Mouse (Mus musculus) kidney, adult 11 months (tissue): ENCODE measurements at regions not wholly inside any gene's neighbourhood (a gene's known extent, or its start where the extent isn't known, plus 50 kb on each side); places are given as distances from the start of the nearest gene placed in this dataset.

Experiments used
- DNase-seq: peaks from one replicate; pipeline ENCODE4 v3.0.0; 2022

DNA sequence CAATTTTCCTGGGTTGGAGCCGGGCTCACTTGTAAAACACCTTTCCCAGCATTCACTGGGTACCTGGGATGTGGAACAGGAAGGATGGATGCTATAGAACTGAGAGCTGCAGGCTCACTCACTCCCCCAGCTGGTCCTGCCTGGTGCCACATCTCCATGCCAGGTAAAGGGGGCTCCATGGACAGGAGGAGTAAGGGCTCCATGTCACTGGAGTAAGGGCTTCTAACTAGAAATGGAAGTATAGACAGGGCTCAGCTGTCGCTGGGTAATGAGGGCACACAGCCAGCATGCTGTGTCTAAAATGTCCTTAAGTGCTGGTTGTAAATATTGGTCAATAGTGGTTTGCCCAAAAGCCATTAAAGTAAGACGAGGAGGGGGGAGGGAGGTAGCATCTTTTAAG lies 99.4 kb upstream of the Gpr12 start:
- no peak for DNase-seq

DNA sequence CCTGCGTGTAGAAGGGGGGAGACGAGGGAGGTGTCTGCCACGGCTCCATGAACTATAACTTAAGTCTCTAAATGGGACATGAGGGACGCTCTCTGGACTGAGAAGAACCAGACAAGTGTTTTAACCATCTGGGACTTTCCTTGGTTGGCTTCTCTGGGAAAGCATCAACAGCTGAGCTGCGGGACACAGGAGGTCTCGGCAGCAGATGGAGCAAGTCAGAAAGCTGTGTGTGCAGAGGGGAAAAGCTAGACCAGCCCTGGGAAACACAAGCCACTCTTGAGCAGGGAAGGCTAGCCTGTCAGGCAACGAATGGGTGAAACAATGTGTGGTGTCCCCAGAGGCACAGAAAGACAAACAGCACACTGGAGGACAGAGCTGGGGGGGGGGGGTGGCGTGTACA lies 98.5 kb upstream of the Gpr12 start:
- DNase-seq = no peak

DNA sequence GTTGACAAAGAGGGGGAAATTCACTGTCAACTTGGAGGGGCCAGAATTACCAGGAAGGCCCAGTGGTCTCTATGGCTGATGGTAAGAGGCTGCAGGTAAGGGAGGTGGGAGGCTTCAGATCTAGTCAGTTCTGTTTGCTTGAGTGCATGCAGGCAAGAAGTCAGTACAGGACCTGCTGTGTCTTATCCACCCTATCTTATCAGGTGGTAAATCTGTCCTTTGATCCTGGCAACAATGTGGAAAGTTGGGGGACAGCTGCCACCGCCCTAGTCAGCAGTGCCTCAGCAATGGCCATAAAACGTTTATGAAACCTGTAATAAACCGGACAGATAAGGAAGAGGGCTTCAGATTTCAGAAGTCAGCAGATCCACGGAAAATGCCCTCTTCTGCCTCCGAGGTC lies 97.9 kb upstream of the Gpr12 start:
- DNase-seq = no peak

DNA sequence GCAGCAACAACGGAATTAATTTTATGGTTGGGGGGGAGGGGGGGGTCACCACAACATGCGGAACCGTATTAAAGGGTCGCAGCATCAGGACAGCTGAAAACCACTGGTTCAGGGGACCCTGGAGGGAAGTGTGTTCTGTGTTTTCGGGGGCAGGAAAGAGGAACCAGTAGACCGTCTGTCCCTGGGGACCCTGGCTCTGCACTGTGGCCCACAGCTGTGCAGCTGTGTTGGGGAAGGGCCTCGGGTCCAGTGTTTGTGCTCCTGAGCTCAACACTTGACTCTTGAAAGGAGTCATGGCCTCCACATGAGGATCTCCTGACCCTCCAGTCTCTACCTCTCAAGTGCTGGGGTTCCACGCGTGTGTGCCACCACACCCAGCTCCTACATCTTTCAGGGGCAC lies 96.5 kb upstream of the Gpr12 start:
- no peak for DNase-seq

DNA sequence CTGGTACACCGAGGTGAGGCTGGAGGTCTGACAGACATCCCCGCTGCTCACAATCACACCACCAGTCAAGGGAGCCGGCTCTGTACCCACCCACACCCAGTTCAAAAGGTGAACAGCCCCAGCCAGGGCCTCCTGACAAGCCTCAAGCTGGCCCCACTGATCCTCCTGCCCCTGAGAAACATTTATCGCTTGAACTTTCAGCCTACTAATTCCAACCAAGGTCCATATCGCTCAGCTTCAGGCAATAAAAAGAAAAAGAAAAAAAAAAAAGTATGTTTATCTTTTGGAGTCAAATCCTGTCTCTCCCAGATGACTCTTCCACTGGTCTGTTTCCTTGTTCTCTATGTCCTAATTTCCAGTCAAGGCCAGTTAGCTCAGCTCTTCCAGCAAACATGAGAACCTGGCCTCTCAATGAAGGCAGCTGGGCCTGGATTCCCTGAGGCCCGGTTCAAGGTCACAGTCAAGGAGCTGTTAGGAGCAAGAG lies 94.2 kb upstream of the Gpr12 start:
- DNase-seq = no peak

DNA sequence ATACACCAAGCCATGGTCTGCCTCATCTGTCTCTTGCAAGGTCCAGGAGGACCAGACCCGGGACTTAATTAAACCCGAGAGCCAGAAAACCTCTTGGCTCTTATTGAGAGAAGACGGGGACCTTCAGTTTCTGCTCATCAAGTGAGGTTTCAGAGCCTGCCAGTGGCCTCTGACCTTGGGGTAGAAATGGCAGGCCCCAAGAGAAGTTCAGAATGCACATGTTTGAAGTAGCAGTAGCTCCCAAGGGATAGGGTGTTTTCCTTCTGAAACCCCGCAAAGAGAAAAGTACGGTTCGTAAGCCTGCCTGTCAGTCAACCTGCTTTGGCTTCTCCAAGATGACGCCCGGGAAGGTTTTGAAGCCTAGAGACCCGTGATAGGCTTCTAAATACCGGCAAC lies 93.7 kb upstream of the Gpr12 start:
- DNase-seq = no peak

- no peak for DNase-seq
Measured at GRCm38 (mm10) chr5:146678049-146678774, 93.2 kb upstream of the Gpr12 start.

- DNase-seq = peak; percentile 53
Measured at GRCm38 (mm10) chr5:146677151-146677515, 92.1 kb upstream of the Gpr12 start.

DNA sequence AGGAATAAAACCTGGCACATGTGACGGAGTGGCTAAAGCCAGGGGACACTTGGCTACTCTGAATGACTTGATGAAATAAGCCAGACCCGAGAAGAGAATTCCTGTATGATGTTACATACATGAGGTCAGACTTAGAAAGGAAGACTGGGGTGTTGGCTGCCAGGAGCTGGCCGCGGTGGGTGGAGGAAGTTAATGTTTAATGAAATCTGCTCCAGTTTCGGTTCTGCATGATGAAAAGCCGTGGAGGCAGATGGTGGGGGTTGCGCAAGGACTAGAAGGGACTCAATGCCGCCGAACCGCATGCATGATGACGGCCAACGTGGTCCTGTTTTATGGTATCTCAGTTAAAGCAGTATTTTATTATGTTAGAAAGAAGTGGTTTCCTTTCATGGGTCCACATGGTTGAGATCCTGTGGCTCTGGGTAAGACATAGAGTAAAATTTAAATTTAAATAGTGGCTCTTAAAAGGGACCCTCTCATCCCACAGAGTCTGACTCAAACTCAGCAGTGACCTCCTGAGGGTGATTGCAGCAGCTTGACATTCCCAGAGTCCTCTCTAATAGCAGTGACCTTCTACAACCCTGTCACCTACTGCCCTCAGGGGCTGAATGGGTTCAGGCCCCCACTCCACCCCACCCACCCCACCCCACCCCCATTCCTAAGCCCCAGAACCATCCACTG lies 91.6 kb upstream of the Gpr12 start:
- peak; percentile 91 for DNase-seq

GRCm38 (mm10) chr5:146675887-146676277 lies 90.8 kb upstream of the Gpr12 start:
- no peak for DNase-seq

- DNase-seq = peak; percentile 72
Measured at GRCm38 (mm10) chr5:146675006-146675886, 90.2 kb upstream of the Gpr12 start.

GRCm38 (mm10) chr5:146661751-146662150 lies 76.7 kb upstream of the Gpr12 start:
- DNase-seq = no peak

GRCm38 (mm10) chr5:146657228-146657627 lies 72.2 kb upstream of the Gpr12 start:
- no peak for DNase-seq

GRCm38 (mm10) chr5:146655394-146655793 lies 70.4 kb upstream of the Gpr12 start:
- no peak for DNase-seq

DNA sequence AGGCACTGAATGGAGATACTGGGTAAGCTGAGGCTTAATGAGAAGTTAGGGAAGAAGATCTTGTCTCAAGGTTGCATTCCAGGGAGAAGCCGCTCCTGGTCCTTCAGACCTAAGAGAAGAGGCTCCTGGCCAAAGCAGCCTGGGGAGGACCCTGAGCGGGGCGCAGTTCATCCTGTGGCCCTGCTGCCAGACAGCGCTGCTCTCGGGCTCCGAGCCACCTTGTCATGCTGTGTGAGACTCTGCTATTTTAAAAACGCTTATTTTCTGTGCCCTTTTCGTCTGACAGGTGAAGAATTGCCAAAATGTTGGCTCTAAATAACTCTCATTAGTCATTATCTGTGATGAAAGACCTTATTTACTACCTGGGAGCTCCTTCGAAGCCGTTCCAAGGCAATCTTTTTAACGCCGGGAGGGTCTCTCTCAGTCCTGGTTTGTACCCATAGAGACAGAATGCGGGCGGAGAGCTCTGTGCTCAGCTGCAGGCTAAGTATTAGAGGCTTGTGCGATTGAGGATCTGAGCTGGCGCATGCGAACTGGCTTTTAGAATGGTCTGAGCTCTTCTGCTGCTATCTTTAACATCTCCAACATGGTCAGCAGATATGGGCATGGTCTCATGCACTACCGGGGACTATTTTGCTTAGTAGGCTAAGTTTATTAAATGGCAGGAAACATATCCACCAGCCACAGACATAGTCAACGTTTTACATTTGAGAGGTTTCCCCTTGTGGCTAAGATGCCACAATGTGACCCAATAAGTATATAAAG lies 68.8 kb upstream of the Gpr12 start:
- no peak for DNase-seq

DNA sequence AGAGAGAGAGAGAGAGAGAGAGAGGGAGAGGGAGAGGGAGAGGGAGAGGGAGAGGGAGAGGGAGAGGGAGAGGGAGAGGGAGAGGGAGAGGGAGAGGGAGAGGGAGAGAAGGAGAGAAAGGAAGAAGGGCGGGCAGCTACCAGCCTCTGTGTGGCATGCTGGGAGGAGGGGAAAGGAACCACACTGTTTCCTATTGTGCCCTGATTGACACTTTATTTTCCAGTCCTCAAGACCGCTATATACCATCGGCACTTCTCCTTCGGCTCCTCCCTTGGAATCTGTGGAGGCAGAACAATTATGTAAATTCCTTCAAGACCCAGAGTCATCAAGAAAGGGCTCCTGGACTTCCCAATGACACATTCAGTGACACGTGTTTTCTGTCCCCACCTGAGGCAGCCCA lies 67.8 kb upstream of the Gpr12 start:
- no peak for DNase-seq

DNA sequence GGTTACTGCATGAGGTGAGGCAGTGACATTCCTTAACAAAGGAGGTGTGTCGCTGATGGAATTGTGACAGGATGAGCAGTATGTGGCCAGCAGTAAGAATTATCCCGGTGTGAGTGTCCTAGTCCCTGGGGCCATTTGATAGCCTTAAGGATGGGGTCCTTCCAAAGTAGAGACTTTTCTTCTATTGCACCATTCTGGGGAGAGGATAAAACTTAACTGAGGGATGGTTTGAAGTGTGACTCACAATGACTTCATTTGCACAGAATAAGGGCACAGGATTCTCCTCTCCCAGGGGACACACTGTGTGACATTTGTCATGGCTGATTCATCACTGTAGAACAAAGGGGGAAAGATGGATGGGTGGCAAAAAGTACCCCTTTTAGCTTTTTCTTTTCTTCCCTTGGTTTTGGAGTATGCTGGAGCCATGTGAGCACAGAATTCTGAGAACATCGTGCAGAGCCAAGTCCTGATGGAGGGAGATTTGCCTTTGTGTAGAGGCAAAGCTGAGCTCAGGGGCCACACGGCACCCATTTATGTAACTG lies 63.6 kb upstream of the Gpr12 start:
- no peak for DNase-seq

DNA sequence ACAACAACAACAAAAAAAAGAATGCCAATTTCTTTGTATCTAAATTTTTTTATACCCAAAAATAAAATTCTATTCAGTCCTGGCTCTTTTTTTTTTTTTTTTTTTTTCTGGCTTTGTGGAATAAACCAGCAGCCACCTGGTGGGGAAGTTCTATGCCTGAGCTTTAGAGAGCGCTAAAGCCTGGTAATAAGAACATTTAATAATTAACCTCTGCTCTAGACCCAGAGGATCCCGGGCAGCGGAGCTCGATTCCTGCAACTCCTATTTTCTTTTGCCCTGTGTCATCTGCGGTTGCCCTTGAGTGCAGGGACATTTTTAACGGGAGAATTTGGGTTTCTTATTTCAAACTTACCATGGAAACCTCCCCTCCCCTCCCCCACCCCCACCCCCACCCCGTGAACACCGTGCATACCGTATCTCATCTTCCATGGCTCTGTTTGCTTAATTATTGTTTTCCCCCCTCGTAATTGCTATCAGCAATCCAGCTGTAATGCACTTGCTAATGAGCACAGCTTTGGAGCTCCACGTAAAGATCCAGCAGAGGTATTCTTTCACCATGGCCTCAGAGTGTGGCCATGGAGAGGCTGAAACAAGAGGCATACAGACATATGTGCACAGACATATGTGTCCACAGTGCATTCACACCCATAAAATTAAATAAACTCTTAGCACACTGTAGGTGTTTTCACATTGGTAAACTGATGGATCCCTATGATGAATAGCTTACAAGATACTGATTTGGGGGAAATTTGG lies 62.8 kb upstream of the Gpr12 start:
- no peak for DNase-seq

GRCm38 (mm10) chr5:146644499-146644898 lies 59.5 kb upstream of the Gpr12 start:
- DNase-seq = peak; percentile 23

DNA sequence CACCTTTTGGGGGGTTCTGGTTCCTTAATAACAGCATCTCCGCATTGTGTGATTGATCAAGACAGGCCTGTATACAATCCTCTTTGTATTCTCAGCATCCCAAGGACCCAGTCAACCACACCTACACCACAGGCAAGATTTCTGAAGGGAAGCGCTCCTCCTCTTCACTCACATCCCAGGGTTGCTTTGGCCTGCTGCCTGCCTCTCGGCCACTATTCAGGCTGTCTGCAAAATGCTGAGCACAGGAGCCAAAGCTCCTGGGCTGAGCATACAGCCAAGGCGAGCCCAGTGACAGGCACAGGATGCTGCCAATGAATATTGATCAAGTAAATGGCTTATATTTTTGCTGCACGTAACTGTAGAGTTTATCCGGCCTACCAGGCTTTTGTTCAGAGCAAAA lies 56.9 kb upstream of the Gpr12 start:
- DNase-seq = no peak

DNA sequence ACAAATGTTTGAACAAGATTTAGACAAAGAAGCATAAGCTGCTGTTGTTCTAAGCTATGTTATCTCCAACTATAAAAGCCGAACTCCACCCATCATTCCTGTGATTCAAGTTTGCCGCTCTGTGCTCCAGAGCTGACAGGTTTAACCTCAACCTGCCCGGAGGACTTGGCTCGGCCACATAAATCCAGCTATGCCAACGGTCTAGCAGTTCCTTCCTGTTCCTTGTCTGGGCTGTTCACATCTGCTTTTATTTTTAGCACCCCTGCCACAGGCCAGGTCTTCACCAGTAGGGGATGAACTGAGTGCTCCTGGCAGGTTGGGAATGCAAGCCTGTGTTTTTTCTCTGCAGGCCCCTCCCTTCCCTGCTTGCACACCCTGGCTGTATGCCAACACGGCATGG lies 51.8 kb upstream of the Gpr12 start:
- DNase-seq = no peak
